Mouse (Mus musculus) liver, postnatal 0 days (tissue): Measurements from ENCODE around the gene Ahdc1.

ENCODE experiments used
- CTCF ChIP-seq: sonication (generic); IDR thresholded peaks from 2 replicates; pipeline ENCODE4 v1.5.1; 2016; ENCODE audit warnings: antibody characterized with exemption, low read depth
- EP300 ChIP-seq: IDR thresholded peaks from 2 replicates; pipeline ENCODE4 v1.6.1; 2016; ENCODE audit warnings: antibody characterized with exemption, low read depth, mild to moderate bottlenecking

DNA sequence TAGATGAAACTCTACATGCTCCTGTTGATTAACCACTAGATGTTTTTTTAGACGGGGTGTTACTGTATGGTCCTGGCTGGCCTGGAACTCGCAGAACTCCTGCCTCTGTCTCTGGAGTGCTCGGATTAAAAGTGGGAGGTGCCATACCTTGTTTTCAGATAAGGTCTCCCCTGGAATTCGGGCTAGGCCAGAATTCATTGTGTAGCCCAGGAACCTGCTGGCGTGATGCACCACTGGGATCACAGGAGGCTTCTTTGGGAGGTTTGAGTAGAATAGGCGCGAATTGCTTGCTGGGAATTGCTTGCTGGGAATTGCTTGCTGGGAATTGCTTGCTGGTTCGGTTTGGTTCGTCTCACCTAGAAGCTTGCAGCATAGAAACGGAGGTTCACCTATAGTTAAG, 16.7 kb downstream of the Ahdc1 start:
- TF ChIP-seq CTCF (no peak), EP300 (no peak)
